Mouse (Mus musculus): ENCODE measurements around the gene Thap2. TPM values are rescaled to one million over a fixed set of nuclear protein-coding genes. Genes with fewer than 3 reads are reported as not detected.

Thap2 gene
- polyA plus RNA-seq (2015; fragmentation: Nextera tagmentation; extraction: Ambion mirVana), result 21.2 and 21.5 TPM in 2 replicates

DNA sequence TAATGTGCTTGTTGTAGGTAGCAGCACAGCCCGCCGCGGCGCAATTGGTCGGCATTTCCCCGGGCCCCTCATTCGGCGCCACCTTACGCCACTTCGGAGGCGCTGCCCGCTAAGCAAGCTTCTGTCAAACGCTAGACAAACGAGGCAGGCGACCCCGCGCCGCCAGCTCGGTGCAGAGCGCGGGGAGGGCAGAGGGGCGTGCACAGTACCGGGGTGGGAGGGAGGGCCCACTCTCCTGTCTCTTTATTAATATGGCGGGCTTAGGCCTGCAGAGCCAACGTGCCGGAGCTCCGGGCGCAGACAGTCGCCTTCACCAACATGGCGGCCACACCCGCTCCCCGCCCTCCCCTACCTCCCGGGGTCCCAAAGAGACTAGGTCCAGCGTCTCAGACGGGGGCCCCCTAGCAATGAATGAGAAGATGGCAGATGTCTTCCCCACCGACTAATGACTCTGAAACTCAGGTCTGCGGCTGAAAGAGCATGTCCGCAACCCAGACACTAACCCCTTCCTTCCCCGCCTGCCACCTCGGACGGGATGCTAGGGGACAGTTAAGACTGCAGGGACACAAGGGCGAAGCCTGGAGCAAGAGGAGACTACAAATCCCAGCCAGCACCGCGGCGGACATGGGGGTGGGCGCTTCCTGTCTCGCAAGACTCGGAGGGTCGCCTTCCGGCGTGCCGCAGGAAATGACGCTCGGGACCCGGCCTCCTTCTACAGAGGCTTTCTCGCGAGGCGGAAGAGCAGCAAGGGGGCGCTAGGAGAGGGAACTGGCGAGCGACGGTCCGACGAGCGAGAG lies at the start of gene Thap2, which contains the start of gene Zfc3h1:
TSS of gene Thap2 (minus strand) at position 223 of the 797 bp plus-strand sequence.
TSS of gene Zfc3h1 (plus strand) at position 739 of the 797 bp plus-strand sequence.
- peak within 1 kb of the TSS; percentile 94 for H3K4me3 ChIP-seq
- H3K9me3 ChIP-seq, result no peaks in the 10 kb centered on the region
- peaks cover 4% of the 10 kb centered on the region for H3K36me3 ChIP-seq
- peak within 1 kb of the TSS; percentile 99 for H3K27ac ChIP-seq
- peak within 1 kb of the TSS; percentile 48 for H3K4me2 ChIP-seq
- WGBS, result under 1% methylated on average over 65 of the region's 65 CpGs
- peaks cover 18% of the 10 kb centered on the region for H3K4me1 ChIP-seq
- peak; percentile 98 for ATAC-seq (ENCODE audit: insufficient number of reproducible peaks, low FRiP score, low TSS enrichment, low read depth)
- H3K27me3 ChIP-seq, result no peaks in the 10 kb centered on the region
- H3K9ac ChIP-seq, result peak within 1 kb of the TSS; percentile 94

DNA sequence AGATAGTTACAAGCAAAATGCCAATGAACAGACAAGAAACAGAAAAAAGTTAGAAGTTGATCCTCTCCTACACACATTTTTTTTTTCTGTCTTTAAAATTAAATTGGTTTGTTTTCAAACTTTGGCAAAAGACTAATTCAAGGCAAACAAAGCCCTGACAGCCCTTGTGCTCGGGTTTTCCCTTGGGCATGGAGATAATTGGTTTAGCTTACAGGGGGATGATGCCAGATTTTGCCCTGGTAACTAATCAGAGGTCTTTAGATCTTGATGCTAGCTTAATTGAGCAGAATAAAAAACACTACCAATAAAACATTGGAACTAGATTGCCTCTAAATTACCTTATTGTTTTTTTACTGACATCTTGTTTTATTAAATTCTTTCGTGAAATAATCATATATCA lies 41.1 kb upstream of the Thap2 start:
- Histone ChIP-seq H3K27ac (no peak overlapping the region), H3K36me3 (peaks cover 60% of the 10 kb centered on the region), H3K9ac (no peak overlapping the region), H3K4me3 (no peak overlapping the region), H3K4me1 (no peaks in the 10 kb centered on the region), H3K27me3 (no peaks in the 10 kb centered on the region), H3K4me2 (no peak overlapping the region), H3K9me3 (no peaks in the 10 kb centered on the region)
- no peak for ATAC-seq (ENCODE audit: insufficient number of reproducible peaks, low FRiP score, low TSS enrichment, low read depth)
- WGBS, result 61% methylated on average over 2 of the region's 2 CpGs

DNA sequence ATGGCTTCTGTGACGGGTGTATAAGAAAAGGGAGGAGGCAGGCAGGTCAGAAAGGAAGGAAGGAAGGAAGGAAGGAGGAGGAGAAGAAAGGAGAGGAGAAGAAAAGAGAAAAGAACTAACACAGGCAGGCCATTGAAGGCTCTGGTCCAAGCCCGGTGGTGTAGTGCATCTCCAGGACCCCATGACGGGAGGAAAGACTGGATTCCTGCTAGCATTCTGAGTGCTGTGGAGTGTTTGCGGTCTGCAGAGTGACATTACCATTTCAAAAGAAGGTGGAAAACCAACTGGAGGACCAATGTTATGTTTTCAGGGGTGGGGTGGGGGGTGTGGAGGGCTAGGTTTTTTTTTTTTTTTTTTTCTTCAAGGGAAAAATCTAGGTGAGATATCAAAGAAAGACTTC lies 37.7 kb upstream of the Thap2 start:
- WGBS, result 88% methylated on average over 4 of the region's 4 CpGs
- no peak for ATAC-seq (ENCODE audit: insufficient number of reproducible peaks, low FRiP score, low TSS enrichment, low read depth)
- H3K36me3 ChIP-seq, result peaks cover 56% of the 10 kb centered on the region

DNA sequence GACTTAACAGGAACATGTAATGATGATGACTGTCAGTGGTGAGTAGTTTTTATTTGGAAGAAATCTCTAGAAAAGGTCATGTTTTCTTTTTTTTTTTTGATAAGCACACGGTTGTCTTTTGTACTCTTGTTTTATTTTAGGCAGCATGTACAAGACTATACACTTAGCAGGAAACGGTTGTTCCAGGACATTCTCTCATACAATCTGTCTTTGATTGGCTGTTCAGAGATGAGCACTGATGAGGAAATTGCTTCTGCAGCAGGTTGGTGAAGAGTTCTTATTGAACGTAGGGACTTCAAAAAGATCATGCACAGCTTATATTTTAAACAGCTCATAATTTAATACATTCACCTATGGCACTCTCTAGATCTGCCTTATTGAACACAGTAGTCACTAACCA lies 29.8 kb upstream of the Thap2 start:
- no peaks in the 10 kb centered on the region for H3K4me1 ChIP-seq
- 87% methylated on average over 3 of the region's 3 CpGs for WGBS
- ATAC-seq (ENCODE audit: insufficient number of reproducible peaks, low FRiP score, low TSS enrichment, low read depth), result no peak
- no peak overlapping the region for H3K9ac ChIP-seq
- H3K9me3 ChIP-seq, result no peaks in the 10 kb centered on the region
- no peaks in the 10 kb centered on the region for H3K27me3 ChIP-seq
- no peak overlapping the region for H3K4me3 ChIP-seq
- peaks cover 73% of the 10 kb centered on the region for H3K36me3 ChIP-seq
- H3K4me2 ChIP-seq, result no peak overlapping the region
- H3K27ac ChIP-seq, result no peak overlapping the region

More for the DNA sequence above, 37.7 kb upstream of the Thap2 start:
- Histone ChIP-seq H3K27me3 (no peaks in the 10 kb centered on the region), H3K4me1 (no peaks in the 10 kb centered on the region), H3K4me2 (no peak overlapping the region), H3K27ac (no peak overlapping the region), H3K4me3 (no peak overlapping the region), H3K9me3 (no peaks in the 10 kb centered on the region), H3K9ac (no peak overlapping the region)

DNA sequence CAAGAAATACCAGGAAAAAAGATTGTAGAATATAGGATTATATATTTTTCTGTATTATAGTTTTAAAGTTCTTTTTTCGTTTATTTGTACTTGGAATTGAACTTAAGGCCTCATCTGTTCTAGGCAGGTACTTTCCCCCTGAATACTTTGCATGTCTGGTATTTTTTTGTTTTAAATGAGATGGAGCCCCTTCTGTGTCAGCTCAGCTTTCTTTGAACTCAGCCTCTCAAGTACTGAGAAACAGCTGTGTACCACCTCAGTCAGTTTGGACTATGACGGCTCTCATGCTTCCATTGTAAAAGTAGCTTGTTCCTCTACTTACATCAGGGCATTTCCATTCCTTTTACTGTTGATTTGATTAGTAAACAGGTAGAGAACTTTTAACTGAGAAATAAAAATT lies 29.3 kb upstream of the Thap2 start:
- Histone ChIP-seq H3K4me2 (no peak overlapping the region), H3K4me3 (no peak overlapping the region), H3K36me3 (peaks cover 72% of the 10 kb centered on the region), H3K27ac (no peak overlapping the region), H3K9ac (no peak overlapping the region), H3K27me3 (no peaks in the 10 kb centered on the region), H3K9me3 (no peaks in the 10 kb centered on the region), H3K4me1 (no peaks in the 10 kb centered on the region)
- no peak for ATAC-seq (ENCODE audit: insufficient number of reproducible peaks, low FRiP score, low TSS enrichment, low read depth)
- 79% methylated on average over 2 of the region's 2 CpGs for WGBS

DNA sequence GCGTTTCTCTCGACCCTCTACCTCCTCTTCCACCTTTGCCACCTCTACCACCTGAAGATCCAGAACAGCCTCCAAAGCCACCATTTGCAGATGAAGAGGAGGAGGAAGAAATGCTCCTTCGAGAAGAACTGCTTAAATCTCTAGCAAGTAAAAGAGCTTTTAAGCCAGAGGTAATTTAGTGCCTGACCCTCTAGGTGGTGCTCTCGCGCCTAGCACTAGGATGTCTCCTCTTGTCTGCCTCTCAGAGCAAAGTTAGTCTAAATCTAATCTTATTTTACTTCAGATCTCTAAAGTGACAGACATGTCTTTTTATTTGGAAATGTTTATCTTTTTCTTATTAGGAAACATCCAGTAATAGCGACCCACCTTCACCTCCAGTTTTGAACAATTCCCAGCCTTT lies 22.1 kb upstream of the Thap2 start:
- no peak overlapping the region for H3K4me3 ChIP-seq
- no peak overlapping the region for H3K9ac ChIP-seq
- 71% methylated on average over 6 of the region's 6 CpGs for WGBS
- H3K4me2 ChIP-seq, result no peak overlapping the region
- no peaks in the 10 kb centered on the region for H3K9me3 ChIP-seq
- no peak for ATAC-seq (ENCODE audit: insufficient number of reproducible peaks, low FRiP score, low TSS enrichment, low read depth)
- H3K27ac ChIP-seq, result no peak overlapping the region
- H3K27me3 ChIP-seq, result no peaks in the 10 kb centered on the region
- H3K36me3 ChIP-seq, result peaks cover 67% of the 10 kb centered on the region
- no peaks in the 10 kb centered on the region for H3K4me1 ChIP-seq

DNA sequence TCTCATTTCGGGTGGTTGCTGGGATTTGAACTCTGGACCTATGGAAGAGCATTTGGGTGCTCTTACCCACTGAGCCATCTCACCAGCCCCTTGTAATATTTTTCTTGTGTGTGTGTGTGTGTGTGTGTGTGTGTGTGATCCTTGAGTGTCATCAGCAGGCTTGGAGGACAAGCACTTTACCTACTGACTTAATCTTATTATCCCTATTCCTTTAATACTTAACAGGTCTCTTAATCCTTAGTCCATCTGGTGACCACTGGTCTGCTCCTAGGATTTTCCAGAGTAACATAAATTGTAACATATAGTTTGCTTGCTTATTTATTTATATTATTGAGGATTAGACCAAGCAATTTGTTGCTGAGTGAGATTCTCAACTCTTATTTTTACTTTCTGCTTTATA lies 7.7 kb upstream of the Thap2 start:
- Histone ChIP-seq H3K9me3 (no peaks in the 10 kb centered on the region), H3K27ac (no peak overlapping the region), H3K4me1 (peaks cover 9% of the 10 kb centered on the region), H3K4me2 (no peak overlapping the region), H3K4me3 (no peak overlapping the region), H3K27me3 (no peaks in the 10 kb centered on the region), H3K36me3 (peaks cover 32% of the 10 kb centered on the region), H3K9ac (no peak overlapping the region)
- 84% methylated on average over 1 of the region's 1 CpGs for WGBS
- no peak for ATAC-seq (ENCODE audit: insufficient number of reproducible peaks, low FRiP score, low TSS enrichment, low read depth)

DNA sequence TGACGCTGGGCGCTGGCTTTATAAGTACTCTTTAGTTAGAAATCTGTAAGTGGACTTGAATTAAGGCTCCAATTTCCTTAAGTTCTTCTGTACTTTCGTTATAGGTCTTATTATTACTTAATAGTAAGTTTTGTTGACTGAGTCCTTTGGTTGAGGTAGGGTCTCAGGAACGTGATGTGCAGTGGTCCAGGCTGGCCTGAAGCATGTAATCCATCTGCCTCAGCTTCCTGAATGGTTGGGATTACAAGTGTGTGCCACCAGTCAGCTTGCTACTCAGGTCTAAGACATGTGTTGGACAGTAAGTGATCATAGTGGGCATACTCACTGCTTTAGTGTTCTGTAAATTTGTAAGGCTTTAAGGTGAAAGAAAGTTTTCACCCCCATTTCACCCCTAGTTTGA lies 6.8 kb upstream of the Thap2 start:
- peaks cover 8% of the 10 kb centered on the region for H3K4me1 ChIP-seq
- H3K36me3 ChIP-seq, result peaks cover 32% of the 10 kb centered on the region
- no peaks in the 10 kb centered on the region for H3K27me3 ChIP-seq
- ATAC-seq (ENCODE audit: insufficient number of reproducible peaks, low FRiP score, low TSS enrichment, low read depth), result no peak
- WGBS, result 90% methylated on average over 4 of the region's 4 CpGs
- H3K9me3 ChIP-seq, result no peaks in the 10 kb centered on the region
- no peak overlapping the region for H3K4me3 ChIP-seq
- H3K4me2 ChIP-seq, result no peak overlapping the region
- no peak overlapping the region for H3K9ac ChIP-seq
- no peak overlapping the region for H3K27ac ChIP-seq

DNA sequence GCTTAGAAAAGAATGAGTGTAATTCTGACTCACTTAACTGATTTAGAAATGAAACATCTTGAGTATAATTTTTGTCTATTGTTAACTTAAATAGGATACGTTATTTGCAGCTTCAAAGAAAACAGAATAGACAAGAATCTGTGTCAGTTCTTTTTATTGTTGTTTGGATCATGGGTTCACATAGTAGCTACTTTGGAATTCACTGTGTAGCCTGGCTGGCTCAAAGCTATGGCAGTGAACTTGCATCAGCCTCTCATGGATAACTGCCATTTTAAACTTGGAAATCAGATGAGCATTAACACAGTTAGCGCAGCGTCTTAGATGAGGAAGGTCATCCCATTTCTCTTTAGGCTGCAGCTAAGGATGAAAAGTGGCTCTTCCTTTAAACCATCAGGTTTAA lies 3.6 kb upstream of the Thap2 start:
- WGBS, result 88% methylated on average over 3 of the region's 3 CpGs
- no peak for ATAC-seq (ENCODE audit: insufficient number of reproducible peaks, low FRiP score, low TSS enrichment, low read depth)
- Histone ChIP-seq H3K27me3 (no peaks in the 10 kb centered on the region), H3K4me2 (0 out of 2 replicates have a peak overlapping the region, but pooled peaks have one; percentile 5), H3K9me3 (no peaks in the 10 kb centered on the region), H3K36me3 (peaks cover 14% of the 10 kb centered on the region), H3K9ac (no peak overlapping the region), H3K27ac (no peak overlapping the region), H3K4me3 (no peak overlapping the region), H3K4me1 (peaks cover 11% of the 10 kb centered on the region)

DNA sequence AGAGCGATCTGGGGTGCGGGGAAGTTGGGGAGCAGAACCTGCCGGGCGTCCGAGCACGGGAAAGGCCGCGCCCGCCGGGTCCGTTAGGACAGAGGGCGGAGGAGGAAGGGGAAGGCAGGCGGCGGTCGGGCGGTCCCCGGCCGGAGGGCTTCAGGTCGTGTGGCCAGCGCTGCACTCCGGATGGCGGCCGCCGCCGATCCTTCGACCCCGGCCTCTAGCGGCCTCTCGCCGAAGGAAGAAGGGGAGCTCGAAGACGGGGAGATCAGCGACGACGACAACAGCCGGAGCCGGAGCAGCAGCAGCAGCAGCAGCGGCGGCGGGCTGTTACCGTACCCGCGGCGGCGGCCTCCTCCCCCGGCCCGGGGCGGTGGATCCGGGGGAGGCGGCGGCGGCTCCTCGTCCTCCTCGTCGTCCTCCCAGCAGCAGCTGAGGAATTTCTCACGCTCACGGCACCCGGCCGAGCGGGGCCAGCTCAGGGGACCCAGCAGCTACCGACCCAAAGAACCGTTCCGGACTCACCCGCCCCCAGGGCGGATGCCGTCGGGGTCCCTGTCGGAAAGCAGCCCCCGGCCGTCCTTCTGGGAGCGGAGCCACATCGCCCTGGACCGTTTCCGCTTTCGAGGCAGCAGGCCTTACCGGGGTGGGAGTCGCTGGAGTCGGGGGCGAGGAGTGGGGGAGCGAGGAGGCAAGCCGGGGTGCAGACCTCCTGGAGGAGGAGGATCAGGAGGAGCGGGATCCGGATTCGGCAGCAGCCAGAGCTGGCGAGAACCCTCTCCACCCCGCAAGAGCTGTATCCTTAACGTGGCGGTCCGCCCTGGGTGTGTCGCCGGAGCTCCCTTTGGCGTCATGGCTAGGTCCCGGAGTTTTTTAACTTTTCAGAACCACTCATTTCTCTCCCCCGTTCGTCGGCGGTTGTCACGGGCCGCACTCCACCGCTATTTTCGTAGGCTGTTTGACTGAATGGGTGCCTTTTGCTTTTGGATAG lies 1.1 kb upstream of the Thap2 start:
- ATAC-seq (ENCODE audit: insufficient number of reproducible peaks, low FRiP score, low TSS enrichment, low read depth), result no peak
- no peaks in the 10 kb centered on the region for H3K9me3 ChIP-seq
- H3K9ac ChIP-seq, result peak overlapping the region; percentile 94
- H3K27ac ChIP-seq, result peak overlapping the region; percentile 99
- H3K27me3 ChIP-seq, result no peaks in the 10 kb centered on the region
- WGBS, result under 1% methylated on average over 95 of the region's 101 CpGs
- H3K4me3 ChIP-seq, result peak overlapping the region; percentile 94
- H3K36me3 ChIP-seq, result peaks cover 7% of the 10 kb centered on the region
- H3K4me2 ChIP-seq, result peak overlapping the region; percentile 48
- peaks cover 18% of the 10 kb centered on the region for H3K4me1 ChIP-seq

DNA sequence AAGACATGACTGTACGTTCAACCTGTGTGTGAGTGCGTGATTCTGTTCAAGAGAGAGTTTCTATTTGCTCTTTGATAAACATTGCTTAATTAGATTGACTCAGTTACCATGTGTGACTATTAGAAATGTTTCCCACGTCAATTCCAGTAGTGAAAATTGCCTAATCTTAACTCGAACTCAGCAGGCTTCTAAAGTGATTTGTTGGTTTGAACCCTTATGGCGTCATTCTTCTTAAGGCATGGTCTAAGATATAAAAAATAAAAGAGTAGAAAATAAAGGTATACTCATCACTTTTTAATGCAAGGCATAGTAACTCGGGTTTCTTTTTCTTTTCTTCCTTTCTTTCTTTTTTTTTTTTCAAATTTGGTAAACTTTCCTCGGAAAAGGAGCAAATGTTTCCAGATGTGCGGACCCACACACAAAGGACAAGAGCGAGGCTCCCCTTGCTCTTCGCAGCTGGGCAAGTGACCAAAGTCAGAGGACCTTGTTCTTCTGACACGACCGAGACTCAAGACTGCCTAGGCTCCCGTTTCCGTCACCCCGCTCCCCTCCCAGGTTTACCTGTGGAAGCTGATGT lies 511 bp downstream of the Thap2 start:
- Histone ChIP-seq H3K9me3 (no peaks in the 10 kb centered on the region), H3K27ac (peak overlapping the region; percentile 99), H3K4me2 (peak overlapping the region; percentile 48), H3K4me3 (peak overlapping the region; percentile 94), H3K36me3 (no peaks in the 10 kb centered on the region; the same call in 1 of the 2 replicates), H3K4me1 (peaks cover 18% of the 10 kb centered on the region), H3K9ac (peak overlapping the region; percentile 70), H3K27me3 (no peaks in the 10 kb centered on the region)
- 1% methylated on average over 15 of the region's 15 CpGs for WGBS
- ATAC-seq (ENCODE audit: insufficient number of reproducible peaks, low FRiP score, low TSS enrichment, low read depth), result 0 out of 2 replicates have a peak, but pooled peaks have one; percentile 2
